Mouse (Mus musculus) testis, adult 2 months (tissue): Measurements from ENCODE around the gene Gm20388. TPM values are rescaled to one million over a fixed set of nuclear protein-coding genes. Genes with fewer than 3 reads are reported as not detected.
A peak's percentile ranks its signal among the peaks of the same experiment; 100 is the strongest.

Experiments
- H3K27ac ChIP-seq: fragments of 200-500 bp; 2 replicates; pipeline ENCODE4 v1.5.1; 2012; ENCODE audit warnings: low read depth, low read length; ENCODE audit not compliant: control insufficient read depth, insufficient read depth
- H3K27me3 ChIP-seq: fragments of 200-500 bp; 2 replicates; pipeline ENCODE4 v1.6.1; 2012; ENCODE audit warnings: mild to moderate bottlenecking, low read length, moderate library complexity; ENCODE audit not compliant: control insufficient read depth, insufficient read depth
- H3K36me3 ChIP-seq: fragments of 200-500 bp; 2 replicates; pipeline ENCODE4 v1.6.1; 2012; ENCODE audit warnings: mild to moderate bottlenecking, low read length; ENCODE audit not compliant: control insufficient read depth, insufficient read depth
- H3K4me1 ChIP-seq: fragments of 200-500 bp; 2 replicates; pipeline ENCODE4 v1.6.1; 2012; ENCODE audit warnings: low read length; ENCODE audit not compliant: control insufficient read depth, insufficient read depth
- H3K4me3 ChIP-seq: fragments of 200-500 bp; 2 replicates; pipeline ENCODE4 v1.5.1; 2012; ENCODE audit warnings: low read depth, mild to moderate bottlenecking, low read length, moderate library complexity, mixed read lengths; ENCODE audit not compliant: control insufficient read depth
- CTCF ChIP-seq: fragments of 200-500 bp; IDR thresholded peaks from 2 replicates; pipeline ENCODE4 v1.5.1; 2012; ENCODE audit warnings: low read depth, mild to moderate bottlenecking, inconsistent platforms, low read length, moderate library complexity; ENCODE audit not compliant: control insufficient read depth, insufficient read depth, insufficient replicate concordance
- POLR2A ChIP-seq: fragments of 200-500 bp; IDR thresholded peaks from 2 replicates; pipeline ENCODE4 v1.6.1; 2012; ENCODE audit warnings: low read depth, mild to moderate bottlenecking, inconsistent platforms, low read length, moderate library complexity; ENCODE audit not compliant: control insufficient read depth
- polyA plus RNA-seq: library from polyadenylated mRNA; depleted of rRNA; stranded (reverse); fragments of >200 nt; gene quantifications from 2 replicates; pipeline ENCODE4 v1.2.3, GENCODE M21; 2012

Gm20388 gene
- polyA plus RNA-seq, 1 experiment: 5.6 TPM

GRCm38 (mm10) chr8:124038121-124038520 lies 4127.5 kb downstream of the Gm20388 start:
- no peak overlapping the region for H3K27ac ChIP-seq
- peaks cover 6% of the 10 kb centered on the region for H3K36me3 ChIP-seq
- H3K27me3 ChIP-seq: no peaks in the 10 kb centered on the region
- H3K4me1 ChIP-seq: no peaks in the 10 kb centered on the region
- H3K4me3 ChIP-seq: no peak overlapping the region
- no peak for TF ChIP-seq CTCF
- no peak for TF ChIP-seq POLR2A

GRCm38 (mm10) chr8:124039351-124039750 lies 4128.7 kb downstream of the Gm20388 start:
- H3K36me3 ChIP-seq: peaks cover 6% of the 10 kb centered on the region
- TF ChIP-seq POLR2A: no peak
- TF ChIP-seq CTCF: no peak
- H3K27ac ChIP-seq: no peak overlapping the region
- H3K4me3 ChIP-seq: no peak overlapping the region
- H3K4me1 ChIP-seq: no peaks in the 10 kb centered on the region
- no peaks in the 10 kb centered on the region for H3K27me3 ChIP-seq

DNA sequence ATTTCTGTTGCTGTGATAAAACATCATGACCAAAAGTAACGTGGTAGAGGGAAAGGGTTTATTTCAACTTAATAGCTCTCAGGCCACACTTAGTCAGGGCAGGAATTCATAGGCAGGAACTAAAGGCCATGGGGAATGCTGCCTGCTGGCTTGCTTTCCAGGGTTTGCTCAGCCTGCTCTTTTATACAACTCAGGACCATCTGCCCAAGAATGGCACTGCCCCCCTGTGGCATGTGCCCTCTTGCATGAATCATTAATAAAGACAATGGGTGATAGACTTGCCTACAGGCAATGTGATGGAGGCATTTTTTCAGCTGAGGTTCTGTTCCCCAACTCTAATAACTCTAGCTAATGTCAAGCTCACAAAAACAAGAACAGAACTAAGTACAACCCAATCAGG lies 4131.6 kb downstream of the Gm20388 start:
- Histone ChIP-seq H3K4me1 (no peaks in the 10 kb centered on the region), H3K36me3 (peaks cover 1% of the 10 kb centered on the region; the same call in 1 of the 2 replicates), H3K27ac (no peak overlapping the region), H3K4me3 (no peak overlapping the region), H3K27me3 (no peaks in the 10 kb centered on the region)
- TF ChIP-seq CTCF (no peak), POLR2A (no peak)

GRCm38 (mm10) chr8:124044421-124044820 lies 4133.8 kb downstream of the Gm20388 start:
- Histone ChIP-seq H3K36me3 (peaks cover 1% of the 10 kb centered on the region; the same call in 1 of the 2 replicates), H3K4me3 (no peak overlapping the region), H3K27me3 (no peaks in the 10 kb centered on the region), H3K27ac (no peak overlapping the region), H3K4me1 (no peaks in the 10 kb centered on the region)
- TF ChIP-seq CTCF (no peak), POLR2A (no peak)

GRCm38 (mm10) chr8:124044931-124045330 lies 4134.3 kb downstream of the Gm20388 start:
- TF ChIP-seq CTCF (no peak), POLR2A (no peak)
- H3K4me1 ChIP-seq: no peaks in the 10 kb centered on the region
- H3K27ac ChIP-seq: no peak overlapping the region
- no peaks in the 10 kb centered on the region for H3K27me3 ChIP-seq
- H3K4me3 ChIP-seq: no peak overlapping the region
- peaks cover 1% of the 10 kb centered on the region; the same call in 1 of the 2 replicates for H3K36me3 ChIP-seq

DNA sequence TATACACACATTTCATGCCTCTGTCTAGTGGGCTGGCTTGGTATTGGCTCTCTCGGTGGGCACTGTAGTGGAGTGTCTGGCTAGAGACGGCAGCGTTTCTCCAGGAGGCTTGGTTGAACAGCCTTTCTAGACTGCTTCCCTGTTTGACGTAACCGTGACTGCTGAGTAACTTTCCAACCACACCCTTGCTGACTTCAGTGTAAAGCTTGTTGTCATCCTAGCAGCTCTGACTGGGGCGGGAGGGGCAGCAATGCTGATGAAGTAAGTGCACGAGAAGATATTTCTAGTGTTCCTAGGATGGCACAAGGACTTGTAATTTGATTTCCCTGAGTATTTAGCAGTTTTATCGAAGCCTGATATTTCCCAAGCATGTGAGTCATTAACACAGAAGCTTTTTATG lies 4135.2 kb downstream of the Gm20388 start:
- peaks cover 1% of the 10 kb centered on the region; the same call in 1 of the 2 replicates for H3K36me3 ChIP-seq

GRCm38 (mm10) chr8:124052110-124052509 lies 4141.5 kb downstream of the Gm20388 start:
- no peak overlapping the region for H3K4me3 ChIP-seq
- H3K4me1 ChIP-seq: no peaks in the 10 kb centered on the region
- no peak overlapping the region for H3K27ac ChIP-seq
- TF ChIP-seq CTCF (peak; percentile 82; the same call in 1 of the 2 replicates), POLR2A (no peak)
- no peaks in the 10 kb centered on the region; the same call in none of the 2 replicates for H3K36me3 ChIP-seq
- H3K27me3 ChIP-seq: no peaks in the 10 kb centered on the region

More for the DNA sequence above, 4135.2 kb downstream of the Gm20388 start:
- TF ChIP-seq POLR2A (no peak), CTCF (no peak)
- Histone ChIP-seq H3K27me3 (no peaks in the 10 kb centered on the region), H3K4me1 (no peaks in the 10 kb centered on the region), H3K27ac (no peak overlapping the region), H3K4me3 (no peak overlapping the region)

DNA sequence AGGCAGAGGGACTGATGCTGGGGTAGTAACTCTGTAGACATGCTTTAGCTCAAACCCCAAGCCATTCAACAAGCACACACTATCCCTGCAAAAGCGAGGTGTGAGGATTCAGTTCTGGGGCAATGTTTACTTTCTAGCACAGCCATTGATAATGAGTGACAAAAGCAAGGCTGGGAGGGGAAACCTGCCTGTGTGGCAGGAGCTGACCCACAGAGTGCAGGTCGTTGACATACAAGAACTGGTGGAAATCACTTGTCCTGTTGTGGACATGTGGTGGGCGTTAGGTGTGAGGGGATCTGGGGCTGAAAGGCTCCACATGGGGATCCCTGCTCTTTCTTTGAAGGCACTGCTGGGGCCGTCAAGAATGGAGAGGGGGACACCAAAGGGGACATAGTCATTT lies 4141.9 kb downstream of the Gm20388 start:
- H3K4me1 ChIP-seq: no peaks in the 10 kb centered on the region
- H3K36me3 ChIP-seq: no peaks in the 10 kb centered on the region; the same call in none of the 2 replicates
- no peak overlapping the region for H3K4me3 ChIP-seq
- TF ChIP-seq CTCF (no peak), POLR2A (no peak)
- H3K27me3 ChIP-seq: no peaks in the 10 kb centered on the region
- no peak overlapping the region for H3K27ac ChIP-seq
